ENCODE assay signal across 8 mouse cellular contexts in genomic region chr4:154855721-154856479, GRCm38 (mm10). TPM values are rescaled to one million over a fixed set of nuclear protein-coding genes. Genes with fewer than 3 reads are reported as not detected.
A peak's percentile ranks its signal among the peaks of the same experiment; 100 is the strongest.
DNase-seq lines count a peak whose midpoint lies in the region; ATAC-seq and TF ChIP-seq lines count a peak whose summit lies in the region.

No protein-coding gene starts in this region.

- peak overlapping the region; percentile 60 for H3K4me3 ChIP-seq in left cerebral cortex, adult 2 months

- ATAC-seq in inflammation-experienced regulatory T-cells, adult 6 months = peak; percentile 28
- ATAC-seq in erythroid progenitor cell, adult 5-6 weeks (replicated peaks; ENCODE audit: low FRiP score, poor library complexity, severe bottlenecking) = no peak

- intact Hi-C loops in gastrocnemius, postnatal 36 days (cut with DNase I) = no loop called here
- intact Hi-C loops in left cerebral cortex, adult 2 months (cut with DNase I) = no loop called here

- peak; percentile 65 for TF ChIP-seq CTCF in left cerebral cortex, adult 2 months (IDR thresholded peaks at IDR 0.05)

- peak overlapping the region; percentile 92 for H3K27ac ChIP-seq in left cerebral cortex, adult 2 months

- peak; percentile 80 to 83 for DNase-seq in adrenal gland, postnatal 36 days
- DNase-seq in embryo, embryonic 11.5 days (ENCODE audit: low read depth, low spot score) = peak; percentile 84
- DNase-seq in gastrocnemius, postnatal 36 days = peak; percentile 42 to 51
- DNase-seq in left cerebral cortex, adult 2 months (ENCODE audit: extremely low spot score in 1 of 2, low spot score in 2 of 2) = peak; percentile 94 to 95
- peak; percentile 62 for DNase-seq in lung, postnatal 25 days (ENCODE audit: low spot score)
- DNase-seq in retina, postnatal 7 days (ENCODE audit: low read depth, low spot score) = peak; percentile 88

RNA-seq across cellular contexts. Expression of gene Mmel1, which starts 13.5 kb away (rescaled TPM):
- 1 to 10 TPM in 1 of 2 experiments, under 1 TPM in 1; 0.26 to 4.1 TPM for total RNA-seq in adrenal gland, postnatal 36 days (2021)
- total RNA-seq in gastrocnemius, postnatal 36 days (2021) = under 1 TPM in 1 of 2 experiments, not detected in 1; 0.20 TPM
- not detected for polyA plus RNA-seq in inflammation-experienced regulatory T-cells, adult 6 months (2017; shearing (Covaris generic))
- under 1 TPM; 0.41 to 0.84 TPM for total RNA-seq in left cerebral cortex, adult 2 months (2021)
- 5.9 and 10.1 TPM in 2 replicates for total RNA-seq in erythroid progenitor cell, adult 5-6 weeks (2015; ENCODE audit: low replicate concordance)
- 6.4 and 14.4 TPM in 2 replicates for total RNA-seq in erythroid progenitor cell, adult 5-6 weeks (2017; ENCODE audit: low replicate concordance)

RNA-seq across cellular contexts. Expression of gene Ttc34, which starts 18.6 kb away (rescaled TPM):
- under 1 TPM in 1 of 2 experiments, not detected in 1; 0.16 TPM for total RNA-seq in adrenal gland, postnatal 36 days (2021)
- total RNA-seq in gastrocnemius, postnatal 36 days (2021) = not detected
- not detected for polyA plus RNA-seq in inflammation-experienced regulatory T-cells, adult 6 months (2017; shearing (Covaris generic))
- 1 to 10 TPM; 2.1 to 3.5 TPM for total RNA-seq in left cerebral cortex, adult 2 months (2021)
- total RNA-seq in erythroid progenitor cell, adult 5-6 weeks (2015; ENCODE audit: low replicate concordance) = not detected in 2 replicates
- not detected in 2 replicates for total RNA-seq in erythroid progenitor cell, adult 5-6 weeks (2017; ENCODE audit: low replicate concordance)

RNA-seq across cellular contexts. Expression of gene Fam213b, which starts 43.0 kb away (rescaled TPM):
- total RNA-seq in adrenal gland, postnatal 36 days (2021) = 100 to 1,000 TPM in 1 of 2 experiments, 10 to 100 TPM in 1; 42.9 to 150 TPM
- 100 to 1,000 TPM in 1 of 2 experiments, 10 to 100 TPM in 1; 89.1 to 111 TPM for total RNA-seq in gastrocnemius, postnatal 36 days (2021)
- polyA plus RNA-seq in inflammation-experienced regulatory T-cells, adult 6 months (2017; shearing (Covaris generic)) = 10 to 100 TPM in 2 of 3 experiments, 1 to 10 TPM in 1; 2.8 to 17.4 (median 15.1) TPM
- 10 to 100 TPM; 59.8 to 66.7 TPM for total RNA-seq in left cerebral cortex, adult 2 months (2021)
- total RNA-seq in erythroid progenitor cell, adult 5-6 weeks (2015; ENCODE audit: low replicate concordance) = 2.5 and 13.7 TPM in 2 replicates
- total RNA-seq in erythroid progenitor cell, adult 5-6 weeks (2017; ENCODE audit: low replicate concordance) = 6.1 and 13.0 TPM in 2 replicates
